Mouse (Mus musculus) testis, postnatal 10 days (tissue): ENCODE data around the gene Dusp28.

ENCODE experiments used
- DNase-seq: peaks from one replicate; pipeline ENCODE4 v3.0.0; 2021; ENCODE audit warnings: low spot score

The Dusp28 gene

DNA sequence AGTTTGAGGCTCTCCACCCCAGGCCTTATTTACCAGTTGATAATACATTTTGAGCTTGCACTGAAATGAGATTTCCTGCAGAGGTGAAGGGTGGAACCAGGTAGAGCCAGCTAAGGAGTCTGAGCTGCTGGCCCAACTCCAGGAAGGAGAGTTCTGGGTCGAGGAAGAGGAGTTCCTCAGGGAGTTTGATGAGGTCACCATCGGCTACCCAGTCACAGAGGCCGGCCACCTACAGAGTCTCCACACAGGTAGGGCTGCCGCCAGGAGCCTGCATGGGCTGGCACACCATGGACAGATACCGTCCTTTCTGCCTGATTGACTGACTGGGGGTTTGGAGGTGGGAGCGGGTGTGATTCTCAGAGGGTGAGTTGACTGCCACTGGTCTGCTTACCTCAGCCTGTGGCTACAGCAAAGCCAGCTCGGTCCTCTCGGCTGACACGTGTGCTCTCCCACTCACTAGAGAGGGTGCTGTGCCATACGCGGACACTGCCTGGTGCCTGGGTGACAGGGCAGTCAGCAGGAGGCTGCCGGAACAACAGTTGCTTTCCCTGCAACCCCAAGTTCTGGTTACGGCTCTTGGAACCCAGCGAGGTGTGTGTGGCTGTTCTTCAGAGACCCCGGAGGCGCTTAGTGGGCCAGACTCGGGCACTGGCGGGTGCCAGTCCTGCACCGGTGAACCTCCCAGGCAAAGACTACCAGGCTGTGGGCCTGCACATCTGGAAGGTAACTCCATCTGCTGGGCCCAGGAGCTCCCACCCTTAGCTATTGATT is 36.6 kb downstream of the Dusp28 start:
- peak; percentile 41 for DNase-seq

DNA sequence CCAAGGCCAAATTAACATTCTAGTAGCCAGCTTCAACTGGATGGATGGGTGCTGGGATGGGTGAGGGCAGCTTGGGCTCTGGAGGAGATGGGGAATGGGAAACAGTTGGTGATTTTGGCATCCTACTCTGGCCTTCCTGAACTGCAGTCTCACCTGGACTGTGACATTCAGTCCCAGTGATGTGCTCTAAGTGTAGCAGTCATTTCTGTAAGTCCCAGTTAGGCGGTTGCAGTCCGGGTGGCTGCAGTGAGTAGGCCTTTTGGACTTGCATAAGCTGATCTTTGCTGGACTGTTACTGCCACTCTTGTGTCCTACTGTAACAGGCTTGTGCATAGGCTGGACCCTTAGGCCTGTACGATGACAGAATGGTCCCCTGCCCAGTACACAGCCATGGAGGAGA is 41.2 kb downstream of the Dusp28 start:
- peak; percentile 20 for DNase-seq

DNA sequence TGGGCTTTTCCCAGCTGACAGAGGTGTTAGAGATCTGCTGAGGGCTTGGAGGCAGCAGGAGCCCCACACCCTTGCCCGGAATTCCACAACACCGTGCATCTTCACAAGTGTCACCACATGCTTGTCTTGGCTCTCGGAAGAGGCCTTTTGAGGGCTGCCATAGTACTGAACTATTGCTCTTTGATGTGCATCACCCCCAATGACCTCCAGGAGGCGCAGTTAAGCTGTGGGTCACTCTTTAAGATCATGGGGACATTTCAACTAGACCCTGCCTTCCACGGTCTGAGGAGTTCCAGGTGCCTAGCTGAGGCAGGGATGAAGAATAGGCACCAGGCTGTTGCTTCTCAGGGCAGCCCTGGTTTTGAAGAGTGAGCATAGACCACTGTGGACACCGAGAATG is 42.6 kb downstream of the Dusp28 start:
- DNase-seq = peak; percentile 55

DNA sequence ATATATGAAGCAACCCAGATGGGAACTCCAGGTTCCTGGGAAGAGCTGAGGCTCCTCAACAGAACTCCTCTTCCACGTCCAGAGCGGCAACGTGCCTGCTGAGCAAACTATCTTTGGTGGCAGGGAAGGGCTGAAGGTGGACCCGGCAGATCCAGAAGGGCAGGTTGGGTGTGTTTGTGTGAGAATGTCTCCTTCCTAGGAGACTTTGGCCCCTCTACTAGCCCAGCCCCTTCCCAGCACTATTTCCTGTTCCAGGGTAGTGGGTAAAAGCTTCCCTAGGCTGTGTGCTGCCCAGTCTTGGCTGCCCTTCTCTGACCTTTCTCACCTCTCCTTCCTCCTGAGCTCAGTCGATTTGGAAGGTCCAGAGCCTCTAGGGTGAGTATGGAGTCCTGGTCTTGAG is 43.8 kb downstream of the Dusp28 start, which contains the start of gene Gpr35:
TSS of gene Gpr35 (plus strand) at position 259 of the 400 bp plus-strand sequence.
- peak; percentile 28 for DNase-seq

DNA sequence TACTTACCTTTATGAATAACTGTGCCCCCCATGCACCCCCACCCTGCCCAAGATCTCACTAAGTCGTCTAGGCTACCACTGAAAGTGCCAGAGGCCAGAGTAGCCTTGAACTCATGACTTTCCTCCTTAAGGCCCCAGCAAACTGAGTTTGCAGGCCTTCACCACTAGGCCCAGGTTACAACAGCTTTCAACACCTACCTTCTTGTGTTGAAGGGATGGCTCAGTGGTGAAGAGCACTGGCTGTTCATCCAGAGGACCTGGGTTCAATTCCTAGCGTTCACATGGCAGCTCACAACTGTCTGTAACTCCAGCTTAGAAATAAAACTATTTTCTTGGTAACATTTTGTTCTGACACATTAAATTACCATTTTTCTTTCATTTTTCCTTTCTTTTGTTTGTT is 46.9 kb downstream of the Dusp28 start:
- peak; percentile 32 for DNase-seq

DNA sequence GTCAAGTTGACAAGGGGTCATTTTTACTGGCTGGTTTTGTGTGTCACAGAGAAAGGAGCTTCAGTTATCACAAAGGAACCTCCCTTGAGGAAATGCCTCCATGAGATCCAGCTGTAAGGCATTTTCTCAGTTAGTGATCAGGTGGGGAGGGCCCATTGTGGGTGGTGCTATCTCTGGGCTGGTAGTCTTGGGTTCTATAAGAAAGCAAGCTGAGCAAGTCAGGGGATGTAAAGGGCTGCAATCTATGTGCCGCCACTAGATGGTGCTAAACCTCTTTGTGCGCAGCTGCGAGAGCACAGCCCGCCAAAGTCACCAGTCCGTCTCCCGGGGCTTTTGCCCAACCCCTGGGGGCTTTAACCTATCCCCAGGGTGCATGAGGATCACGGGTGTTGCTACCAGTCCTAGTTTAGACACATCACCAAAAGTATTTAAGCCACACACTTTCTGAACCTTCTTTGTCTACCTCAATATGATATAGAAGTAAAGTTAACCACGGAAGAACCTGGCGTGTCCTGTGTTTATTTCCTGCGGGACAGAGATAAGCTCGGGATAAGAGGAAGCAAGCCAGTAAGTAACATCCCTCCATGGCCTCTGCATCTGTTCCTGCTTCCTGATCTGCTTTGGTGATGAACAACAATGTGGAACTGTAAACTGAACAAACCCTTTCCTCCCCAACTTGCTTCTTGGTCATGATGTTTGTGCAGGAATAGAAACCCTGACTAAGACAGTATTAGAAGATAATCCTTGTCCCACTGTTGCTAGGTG is 50.0 kb downstream of the Dusp28 start:
- peak; percentile 76 for DNase-seq
